Mouse (Mus musculus) forebrain, embryonic 14.5 days (tissue): Measurements from ENCODE around the gene Amigo2. TPM values are rescaled to one million over a fixed set of nuclear protein-coding genes. Genes with fewer than 3 reads are reported as not detected.

Source experiments
- polyA plus RNA-seq: library from polyadenylated mRNA; unstranded; fragments of >200 nt; fragmentation: Nextera tagmentation; extraction: Ambion mirVana; gene quantifications from 2 replicates; pipeline ENCODE4 v1.2.1, GENCODE M21; 2014

Amigo2 gene
- polyA plus RNA-seq, 1 experiment from 2014 or later = 5.9 TPM

Other genes starting within 250 kb of the Amigo2 start
- 4.6 and 5.7 TPM in 2 replicates for gene Slc38a4, start 191.3 kb downstream of the Amigo2 start, polyA plus RNA-seq
- 2.8 and 4.6 TPM in 2 replicates for gene Pced1b, start 180 bp downstream of the Amigo2 start, polyA plus RNA-seq